Mouse (Mus musculus): Measurements from ENCODE around the gene Atp5l.
A peak's percentile ranks its signal among the peaks of the same experiment; 100 is the strongest.
"Not testable (repeated sequence)": the region's sequence is repeated elsewhere in the genome, so short reads cannot be mapped to it uniquely, and the experiment has no call there.

The Atp5l gene

GRCm38 (mm10) chr9:44920374-44921122 lies at the start of gene Atp5l:
Gene Atp5l, minus strand, starts transcription at chr9:44920742.
- DNase-seq = peak; percentile 93

GRCm38 (mm10) chr9:44969450-44969849 lies 48.9 kb upstream of the Atp5l start:
- DNase-seq = no peak

GRCm38 (mm10) chr9:44967763-44968162 lies 47.2 kb upstream of the Atp5l start:
- not testable (repeated sequence) for DNase-seq

- DNase-seq = peak; percentile 93
These were observed 46.3 kb upstream of the Atp5l start for GRCm38 (mm10) chr9:44966815-44967242.

- no peak for DNase-seq
These were observed 45.4 kb upstream of the Atp5l start for GRCm38 (mm10) chr9:44965833-44966466.

GRCm38 (mm10) chr9:44965126-44965832 lies 44.7 kb upstream of the Atp5l start, which contains the start of gene Ube4a:
Gene Ube4a, minus strand, starts transcription at chr9:44965600.
- peak; percentile 100 for DNase-seq

- no peak for DNase-seq
These were observed 33.9 kb upstream of the Atp5l start for GRCm38 (mm10) chr9:44954432-44954831.

- DNase-seq = no peak
These were observed 27.3 kb upstream of the Atp5l start for GRCm38 (mm10) chr9:44947836-44948235.

GRCm38 (mm10) chr9:44946185-44946695 lies 25.7 kb upstream of the Atp5l start:
- peak; percentile 47 for DNase-seq

- no peak for DNase-seq
These were observed 21.9 kb upstream of the Atp5l start for GRCm38 (mm10) chr9:44942421-44942820.

- no peak for DNase-seq
These were observed 21.2 kb upstream of the Atp5l start for GRCm38 (mm10) chr9:44941756-44942155.

- DNase-seq = peak; percentile 7
These were observed 1.0 kb upstream of the Atp5l start for GRCm38 (mm10) chr9:44921543-44921942.

GRCm38 (mm10) chr9:44921123-44921468 lies 554 bp upstream of the Atp5l start:
- DNase-seq = peak; percentile 73

- no peak for DNase-seq
These were observed 936 bp downstream of the Atp5l start for GRCm38 (mm10) chr9:44919606-44920005.

- DNase-seq = peak; percentile 74
These were observed 4.3 kb downstream of the Atp5l start for GRCm38 (mm10) chr9:44916196-44916595.

GRCm38 (mm10) chr9:44914706-44915105 lies 5.8 kb downstream of the Atp5l start:
- no peak for DNase-seq

- DNase-seq = no peak
These were observed 9.2 kb downstream of the Atp5l start for GRCm38 (mm10) chr9:44911365-44911764.

GRCm38 (mm10) chr9:44905620-44906019 lies 14.9 kb downstream of the Atp5l start:
- DNase-seq = peak; percentile 7

- peak; percentile 58 for DNase-seq
These were observed 15.6 kb downstream of the Atp5l start for GRCm38 (mm10) chr9:44904964-44905363.

GRCm38 (mm10) chr9:44903856-44904255 lies 16.7 kb downstream of the Atp5l start:
- no peak for DNase-seq

GRCm38 (mm10) chr9:44900402-44900801 lies 20.1 kb downstream of the Atp5l start:
- DNase-seq = peak; percentile 24

GRCm38 (mm10) chr9:44899716-44900115 lies 20.8 kb downstream of the Atp5l start:
- no peak for DNase-seq

GRCm38 (mm10) chr9:44897024-44897423 lies 23.5 kb downstream of the Atp5l start:
- no peak for DNase-seq
